Mouse (Mus musculus) liver, adult 2 months (tissue): Measurements from ENCODE around the gene Gm14226.

Experiments used
- CTCF ChIP-seq: fragments of 200-500 bp; IDR thresholded peaks from 2 replicates; pipeline ENCODE4 v1.5.1; 2011; ENCODE audit warnings: low read depth, low read length, control low read depth
- POLR2A ChIP-seq: fragments of 200-500 bp; IDR thresholded peaks from 2 replicates; pipeline ENCODE4 v1.6.1; 2011; ENCODE audit warnings: low read length, control low read depth; ENCODE audit not compliant: insufficient read depth; ENCODE audit errors: extremely low read depth

GRCm38 (mm10) chr2:155047452-155048178, 29.5 kb downstream of the Gm14226 start:
- no peak for TF ChIP-seq POLR2A
- no peak for TF ChIP-seq CTCF
